Mouse (Mus musculus): ENCODE measurements around the gene Wfdc11. TPM values are rescaled to one million over a fixed set of nuclear protein-coding genes. Genes with fewer than 3 reads are reported as not detected.

The Wfdc11 gene
- not detected in 2 replicates for polyA plus RNA-seq (2012; rRNA removed)

DNA sequence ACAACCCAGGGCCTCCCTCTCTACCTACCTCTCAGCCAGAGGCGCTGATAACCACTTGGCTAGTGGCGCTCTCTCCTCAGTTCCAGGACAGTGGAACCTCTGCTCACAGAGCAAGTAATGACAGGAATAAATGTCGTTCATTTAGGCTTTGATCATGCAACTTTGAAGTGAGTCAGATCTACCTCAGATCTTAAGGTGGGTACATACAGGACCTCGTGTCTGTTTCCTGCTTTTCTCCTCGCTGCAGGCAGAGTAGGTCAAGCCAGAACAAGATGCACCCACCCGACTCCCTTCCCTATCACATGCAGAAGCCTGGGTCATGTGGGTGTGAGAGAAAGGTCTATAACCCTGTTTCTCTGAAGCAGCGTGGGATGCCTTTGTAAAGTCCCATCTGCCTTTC, at the start of gene Wfdc11:
TSS of gene Wfdc11 (minus strand) at position 101 of the 400 bp plus-strand sequence.

DNA sequence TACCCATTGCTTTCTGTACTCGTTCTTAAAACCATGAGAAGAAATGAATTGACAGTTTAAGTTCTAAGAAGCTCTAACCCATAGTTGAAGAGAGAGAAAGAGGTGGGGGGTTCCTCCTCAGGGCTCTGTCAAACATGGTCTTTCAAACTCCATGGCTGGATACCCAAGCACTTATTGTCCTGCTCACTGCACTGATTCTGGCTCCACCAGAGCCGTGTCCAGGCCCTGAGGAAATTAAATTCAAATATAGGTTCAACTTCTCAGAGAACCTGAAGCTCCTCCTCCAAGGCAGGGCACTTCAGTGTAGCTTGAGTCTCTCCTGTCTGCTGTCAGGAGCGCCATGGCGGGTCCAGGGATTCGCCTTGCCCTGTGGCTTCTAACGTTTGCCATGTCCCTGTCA, 41.1 kb upstream of the Wfdc11 start, which contains the start of gene Spint5:
TSS of gene Spint5 (plus strand) at position 301 of the 400 bp plus-strand sequence.

DNA sequence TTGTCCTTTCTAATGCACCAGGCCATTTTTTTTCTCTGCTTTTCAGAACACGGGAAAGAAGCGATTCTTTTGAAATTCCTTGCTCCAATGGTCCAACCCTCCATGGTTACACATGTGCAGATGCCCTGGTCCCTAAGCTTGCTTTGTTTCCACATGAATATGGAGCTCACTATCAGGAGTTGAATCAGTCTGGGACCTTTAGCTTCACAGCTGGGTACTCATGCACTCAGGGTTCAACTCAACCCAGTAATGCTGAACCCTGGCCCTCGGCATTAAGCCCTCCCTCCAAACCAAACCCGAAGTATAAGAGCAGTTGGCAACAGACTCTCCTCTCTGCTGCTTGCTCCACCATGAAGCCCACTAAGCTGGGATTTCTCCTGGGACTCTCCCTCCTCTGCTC, 24.3 kb upstream of the Wfdc11 start, which contains the start of gene Spint4:
TSS of gene Spint4 (plus strand) at position 301 of the 400 bp plus-strand sequence.

DNA sequence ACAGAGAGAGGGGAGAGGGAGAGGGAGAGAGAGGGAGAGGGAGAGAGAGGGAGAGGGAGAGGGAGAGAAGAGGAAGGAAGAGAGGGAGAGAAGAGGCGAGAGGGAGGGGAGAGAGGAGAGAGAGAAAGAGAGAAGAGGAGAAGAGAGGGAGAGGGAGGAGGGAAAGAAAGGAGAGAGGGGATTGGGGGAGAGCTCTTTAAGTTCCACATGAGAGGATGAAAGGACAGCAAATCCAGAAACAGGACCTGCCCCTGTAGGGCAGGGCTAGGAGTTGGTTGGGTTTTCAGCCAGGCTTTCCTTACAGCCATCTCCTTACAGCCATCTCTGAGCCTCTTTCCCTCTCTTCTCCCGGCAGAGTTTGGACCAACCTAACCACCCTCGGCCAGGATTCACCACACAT, 10.9 kb upstream of the Wfdc11 start, which contains the start of gene Wfdc13:
TSS of gene Wfdc13 (plus strand) at position 301 of the 400 bp plus-strand sequence.

DNA sequence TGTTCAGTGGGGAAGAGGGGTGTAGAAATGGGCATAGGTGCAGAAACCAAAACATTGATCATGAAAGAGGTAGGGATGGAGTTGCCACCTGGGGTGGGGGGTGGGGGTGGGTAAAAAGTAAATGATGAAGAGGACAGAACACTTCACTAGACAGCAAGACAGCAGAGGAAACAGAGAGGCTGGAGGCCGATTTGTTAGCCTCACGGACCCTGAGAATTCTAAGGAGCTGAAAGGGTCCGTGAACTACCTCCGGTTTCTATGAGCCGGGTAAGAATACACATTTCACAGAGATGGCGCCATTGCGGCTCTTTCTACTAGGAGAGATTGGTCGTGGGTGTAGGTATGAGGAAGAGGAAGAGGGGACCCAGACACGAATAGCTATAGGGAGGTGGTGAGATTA, 17.4 kb downstream of the Wfdc11 start, which contains the start of gene Wfdc9:
TSS of gene Wfdc9 (minus strand) at position 101 of the 400 bp plus-strand sequence.

DNA sequence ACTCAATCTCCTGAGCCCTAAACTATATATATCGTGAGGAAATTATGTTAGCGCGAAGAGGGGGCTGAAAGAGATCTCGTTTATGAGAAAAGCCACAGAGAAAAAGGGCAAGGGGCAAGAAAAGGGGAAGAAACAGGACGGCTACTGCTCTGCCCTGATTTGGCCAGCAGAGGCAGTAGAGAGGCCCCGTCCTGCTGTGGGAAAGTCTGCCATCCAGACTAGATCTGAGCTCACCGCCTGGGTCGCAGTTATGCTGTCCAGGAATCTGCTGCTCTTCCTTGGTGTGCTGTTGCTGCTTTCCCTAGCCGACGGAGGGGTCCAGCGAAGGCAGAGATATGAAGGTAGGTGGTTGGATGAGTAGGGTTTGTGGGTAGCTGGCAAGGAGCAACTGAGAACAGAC, 18.0 kb downstream of the Wfdc11 start, which contains the start of gene Wfdc10:
TSS of gene Wfdc10 (plus strand) at position 189 of the 400 bp plus-strand sequence.

DNA sequence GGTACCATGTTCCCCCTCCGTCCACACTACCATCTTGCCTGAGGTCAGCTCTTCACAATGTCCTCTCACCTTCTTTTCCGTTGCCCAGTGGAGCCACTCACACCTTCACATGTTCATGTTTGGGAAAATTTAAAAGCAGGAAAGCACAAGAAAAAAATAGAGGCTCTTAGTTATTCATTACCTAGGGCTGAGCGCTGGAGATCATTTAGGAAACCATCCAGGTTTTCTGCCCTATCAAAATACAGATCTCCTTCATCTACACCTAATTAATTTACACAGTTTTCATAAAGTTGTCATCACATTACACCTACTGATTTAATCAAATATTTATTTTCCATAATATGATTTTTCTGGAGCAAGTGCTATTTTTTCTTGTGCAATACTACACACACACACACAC, 35.2 kb downstream of the Wfdc11 start, which contains the start of gene Wfdc16:
TSS of gene Wfdc16 (minus strand) at position 101 of the 400 bp plus-strand sequence.

DNA sequence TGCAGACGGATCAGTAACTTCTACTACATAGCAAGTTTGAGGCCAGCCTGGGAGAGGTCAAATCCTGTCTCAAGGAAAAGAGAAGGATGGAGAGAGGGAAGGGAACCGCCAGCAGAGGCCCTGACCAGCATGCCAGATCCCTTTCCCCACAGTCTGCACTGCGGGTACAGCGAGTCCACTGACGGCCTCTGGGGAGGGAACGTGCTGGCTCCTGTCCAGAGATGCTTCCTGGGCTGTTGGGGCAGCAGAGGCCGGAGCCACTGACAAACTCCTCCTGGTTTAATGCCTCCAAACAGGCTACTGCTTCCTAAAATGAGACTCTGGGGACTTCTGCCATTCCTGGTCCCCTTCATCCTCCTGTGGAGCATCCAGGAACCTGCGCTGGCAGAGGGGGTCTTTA, 60.4 kb downstream of the Wfdc11 start, which contains the start of the genes Wfdc6b and Wfdc8:
TSS of gene Wfdc6b (plus strand) at position 52 of the 400 bp plus-strand sequence.
TSS of gene Wfdc8 (minus strand) at position 156 of the 400 bp plus-strand sequence.

Other genes starting within 250 kb of the Wfdc11 start
- gene Sdc4, start 230.2 kb downstream of the Wfdc11 start, polyA plus RNA-seq (2012; rRNA removed): 3.3 and 8.2 TPM in 2 replicates
- gene Sys1, start 217.1 kb downstream of the Wfdc11 start, polyA plus RNA-seq (2012; rRNA removed): 53.1 and 56.8 TPM in 2 replicates
- gene Gm20458, start 213.1 kb downstream of the Wfdc11 start, polyA plus RNA-seq (2012; rRNA removed): 10.3 and 10.7 TPM in 2 replicates
- not detected in 2 replicates for gene Trp53tg5, start 200.4 kb downstream of the Wfdc11 start, polyA plus RNA-seq (2012; rRNA removed)
- 9.6 and 11.6 TPM in 2 replicates for gene Dbndd2, start 188.0 kb downstream of the Wfdc11 start, polyA plus RNA-seq (2012; rRNA removed)
- gene Pigt, start 176.6 kb downstream of the Wfdc11 start, polyA plus RNA-seq (2012; rRNA removed): 82.2 and 101 TPM in 2 replicates
- gene Wfdc2, start 111.7 kb downstream of the Wfdc11 start, polyA plus RNA-seq (2012; rRNA removed): 4.5 and 14.3 TPM in 2 replicates
- gene Spint3, start 100.6 kb downstream of the Wfdc11 start, polyA plus RNA-seq (2012; rRNA removed): not detected in 2 replicates
- gene Wfdc6a, start 88.6 kb downstream of the Wfdc11 start, polyA plus RNA-seq (2012; rRNA removed): not detected in 2 replicates
- gene Eppin, start 80.5 kb downstream of the Wfdc11 start, polyA plus RNA-seq (2012; rRNA removed): not detected in 2 replicates
- gene Wfdc6b, start 60.6 kb downstream of the Wfdc11 start, polyA plus RNA-seq (2012; rRNA removed): not detected in 2 replicates
- 0.04 TPM in 1 of 2 replicates, not detected in the other for gene Wfdc8, start 60.5 kb downstream of the Wfdc11 start, polyA plus RNA-seq (2012; rRNA removed)
- not detected in 2 replicates for gene Wfdc16, start 35.3 kb downstream of the Wfdc11 start, polyA plus RNA-seq (2012; rRNA removed)
- gene Wfdc10, start 18.0 kb downstream of the Wfdc11 start, polyA plus RNA-seq (2012; rRNA removed): not detected in 2 replicates
- not detected in 2 replicates for gene Wfdc9, start 17.5 kb downstream of the Wfdc11 start, polyA plus RNA-seq (2012; rRNA removed)
- gene Wfdc13, start 11.0 kb upstream of the Wfdc11 start, polyA plus RNA-seq (2012; rRNA removed): not detected in 2 replicates
- gene Spint4, start 24.4 kb upstream of the Wfdc11 start, polyA plus RNA-seq (2012; rRNA removed): not detected in 2 replicates
- not detected in 2 replicates for gene Spint5, start 41.2 kb upstream of the Wfdc11 start, polyA plus RNA-seq (2012; rRNA removed)
- 1.0 and 1.1 TPM in 2 replicates for gene Wfdc3, start 71.8 kb upstream of the Wfdc11 start, polyA plus RNA-seq (2012; rRNA removed)
- 60.1 and 64.9 TPM in 2 replicates for gene Dnttip1, start 71.9 kb upstream of the Wfdc11 start, polyA plus RNA-seq (2012; rRNA removed)
- 143 and 191 TPM in 2 replicates for gene Ube2c, start 95.8 kb upstream of the Wfdc11 start, polyA plus RNA-seq (2012; rRNA removed)
- 0.54 and 60.3 TPM in 2 replicates for gene Tnnc2, start 105.9 kb upstream of the Wfdc11 start, polyA plus RNA-seq (2012; rRNA removed)
- gene Snx21, start 111.7 kb upstream of the Wfdc11 start, polyA plus RNA-seq (2012; rRNA removed): 20.5 and 22.1 TPM in 2 replicates
- 30.2 and 33.6 TPM in 2 replicates for gene Acot8, start 130.8 kb upstream of the Wfdc11 start, polyA plus RNA-seq (2012; rRNA removed)
- gene Zswim3, start 131.0 kb upstream of the Wfdc11 start, polyA plus RNA-seq (2012; rRNA removed): 8.6 and 9.6 TPM in 2 replicates
- gene Zswim1, start 148.6 kb upstream of the Wfdc11 start, polyA plus RNA-seq (2012; rRNA removed): 11.8 and 12.3 TPM in 2 replicates
- gene Spata25, start 154.4 kb upstream of the Wfdc11 start, polyA plus RNA-seq (2012; rRNA removed): 0.31 and 0.49 TPM in 2 replicates
- 126 and 143 TPM in 2 replicates for gene Ctsa, start 158.8 kb upstream of the Wfdc11 start, polyA plus RNA-seq (2012; rRNA removed)
- 4.2 and 5.6 TPM in 2 replicates for gene Neurl2, start 159.4 kb upstream of the Wfdc11 start, polyA plus RNA-seq (2012; rRNA removed)
- 62.6 and 75.4 TPM in 2 replicates for gene Pltp, start 183.6 kb upstream of the Wfdc11 start, polyA plus RNA-seq (2012; rRNA removed)
- gene Pcif1, start 205.2 kb upstream of the Wfdc11 start, polyA plus RNA-seq (2012; rRNA removed): 49.4 and 52.0 TPM in 2 replicates
- gene Zfp335, start 237.7 kb upstream of the Wfdc11 start, polyA plus RNA-seq (2012; rRNA removed): 38.2 and 41.2 TPM in 2 replicates

Data from central nervous system, embryonic 14 days (tissue).